Mouse (Mus musculus): ENCODE data around the gene Olfr457.

DNA sequence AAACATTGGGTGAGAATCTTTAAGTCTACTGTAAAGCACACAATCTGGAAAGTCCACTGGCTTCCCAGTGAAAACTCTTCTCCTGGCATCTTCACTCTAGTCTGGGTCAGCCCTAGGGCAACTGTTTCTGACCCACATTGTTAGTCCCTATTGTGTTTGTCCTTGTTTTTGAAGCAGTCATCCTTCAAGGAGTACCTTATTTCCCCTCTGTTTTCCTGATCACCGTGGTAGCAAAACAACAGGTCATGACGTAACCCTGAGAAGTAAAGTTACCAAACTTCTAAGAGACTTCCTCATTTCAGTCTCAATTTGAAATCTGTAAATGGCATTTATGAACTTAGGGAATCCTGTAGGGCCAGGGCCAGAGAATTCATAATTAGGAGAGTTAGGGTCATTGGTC, 54.7 kb downstream of the Olfr457 start:
- no peak for TF ChIP-seq MYOD1 (IDR thresholded peaks at IDR 0.05; ENCODE audit: control insufficient read depth in 1 of 3, insufficient read length in 2 of 3, low read depth in 2 of 3)
- no peak for TF ChIP-seq SRF (IDR thresholded peaks at IDR 0.05; ENCODE audit: control insufficient read depth, insufficient read length, low read depth)
- TF ChIP-seq POLR2A (IDR thresholded peaks at IDR 0.05; ENCODE audit: insufficient read length, low read depth): no peak

All from myocyte (in vitro differentiated cells).